Mouse (Mus musculus) ES-E14 (cell line): ENCODE results near the gene Osgin1.

Experiments
- CHD2 ChIP-seq: IDR thresholded peaks from 2 replicates; pipeline ENCODE4 v1.6.1; 2014; ENCODE audit warnings: mild to moderate bottlenecking, low read depth, low read length, inconsistent platforms
- HCFC1 ChIP-seq: IDR thresholded peaks from 2 replicates; pipeline ENCODE4 v1.6.1; 2012; ENCODE audit warnings: low read length, inconsistent platforms, borderline replicate concordance; ENCODE audit not compliant: insufficient read depth
- MAFK ChIP-seq: IDR thresholded peaks from 2 replicates; pipeline ENCODE4 v1.6.1; 2014; ENCODE audit warnings: mild to moderate bottlenecking, low read depth, low read length, inconsistent platforms; ENCODE audit not compliant: insufficient read depth
- ZC3H11A ChIP-seq: IDR thresholded peaks from 2 replicates; pipeline ENCODE4 v1.6.1; 2012; ENCODE audit warnings: low read depth, mild to moderate bottlenecking, inconsistent platforms, low read length, borderline replicate concordance
- ZNF384 ChIP-seq: IDR thresholded peaks from 2 replicates; pipeline ENCODE4 v1.6.1; 2012; ENCODE audit warnings: low read depth, low read length, inconsistent platforms

DNA sequence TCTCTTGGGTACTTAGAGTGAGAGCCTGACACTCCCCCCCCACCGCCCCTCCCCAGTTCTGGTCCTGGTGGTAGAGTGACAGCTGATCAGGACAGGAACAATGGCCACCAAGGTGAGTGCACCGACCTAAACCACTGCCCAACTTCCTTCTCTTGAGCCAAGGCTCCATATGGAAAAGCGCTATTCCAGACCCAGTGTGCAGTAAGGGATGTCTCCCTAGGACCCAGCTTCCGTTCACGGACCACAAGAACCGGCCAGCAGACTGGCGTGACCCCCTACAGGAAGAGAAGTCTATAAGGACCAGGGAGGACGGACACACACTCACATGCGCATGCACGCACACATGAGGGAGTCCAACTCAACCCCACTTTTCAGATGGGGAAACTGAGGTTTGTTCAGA, 2.4 kb downstream of the Osgin1 start:
- no peak for TF ChIP-seq HCFC1
- no peak for TF ChIP-seq ZNF384
- no peak for TF ChIP-seq MAFK
- TF ChIP-seq ZC3H11A, result no peak
- TF ChIP-seq CHD2, result no peak
